Mouse (Mus musculus) brain, embryonic 14.5 days (tissue): ENCODE results near the gene Zfp513.

Source experiments
- CTCF ChIP-seq: fragments of 200-500 bp; IDR thresholded peaks from 2 replicates; pipeline ENCODE4 v1.5.1; 2012; ENCODE audit warnings: inconsistent platforms, mild to moderate bottlenecking, moderate library complexity, borderline replicate concordance; ENCODE audit not compliant: insufficient read depth, insufficient read length; ENCODE audit errors: extremely low read depth
- POLR2A ChIP-seq: fragments of 200-500 bp; IDR thresholded peaks from 2 replicates; pipeline ENCODE4 v1.6.1; 2012; ENCODE audit warnings: mild to moderate bottlenecking, inconsistent platforms, borderline replicate concordance; ENCODE audit not compliant: poor library complexity, insufficient read depth, insufficient read length, severe bottlenecking; ENCODE audit errors: extremely low read depth

- TF ChIP-seq CTCF (no peak), POLR2A (no peak)
These were observed 48.6 kb upstream of the Zfp513 start for GRCm38 (mm10) chr5:31250716-31251115.
